Mouse (Mus musculus) stomach, postnatal 0 days (tissue): Measurements from ENCODE around the gene App.

Source experiments
- CTCF ChIP-seq: IDR thresholded peaks from 2 replicates; pipeline ENCODE4 v1.5.1; 2016; ENCODE audit warnings: antibody characterized with exemption, low read depth, mild to moderate bottlenecking, moderate library complexity
- EP300 ChIP-seq: optimal IDR thresholded peaks from 2 replicates; pipeline ENCODE3; 2016; ENCODE audit warnings: antibody characterized with exemption

GRCm38 (mm10) chr16:85075330-85075729 is 98.2 kb downstream of the App start:
- TF ChIP-seq CTCF = no peak
- TF ChIP-seq EP300 = no peak
